Mouse (Mus musculus): ENCODE results near the gene Mill2.

- no peak for TF ChIP-seq CTCF (IDR thresholded peaks at IDR 0.05; ENCODE audit: insufficient read depth, low read depth, low read length)
- no peak for TF ChIP-seq POLR2A (IDR thresholded peaks at IDR 0.05; ENCODE audit: insufficient read depth, low read depth, low read length)
Measured at GRCm38 (mm10) chr7:18904971-18905370, 65.2 kb downstream of the Mill2 start.

Measured in olfactory bulb, adult 2 months (tissue).